Mouse (Mus musculus): ENCODE results near the gene Znrd1. TPM values are rescaled to one million over a fixed set of nuclear protein-coding genes. Genes with fewer than 3 reads are reported as not detected.

Znrd1 gene
- polyA plus RNA-seq, 1 experiment from 2014 or later = 19.3 TPM

DNA sequence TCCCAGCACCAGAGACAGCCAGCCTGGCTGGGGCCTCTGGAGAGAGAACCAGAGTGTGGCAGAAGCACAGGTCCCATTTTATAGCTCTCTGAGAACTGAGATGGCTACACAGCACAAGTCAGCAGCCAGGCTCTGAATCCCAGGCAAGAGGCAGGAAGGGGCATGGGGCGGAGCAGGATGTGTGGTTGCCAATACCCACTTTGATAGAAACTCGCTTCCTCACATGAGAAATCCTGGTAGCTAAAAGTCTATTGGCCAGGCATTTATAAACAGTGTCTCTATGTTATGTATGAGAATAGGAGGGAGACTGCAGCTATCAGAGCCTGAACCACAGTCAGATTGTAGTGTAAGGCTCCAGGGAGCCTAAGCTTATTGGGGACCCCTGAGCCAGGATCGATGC is 14.4 kb upstream of the Znrd1 start:
- DNase-seq = no peak
- 51% methylated on average over 3 of the region's 3 CpGs for WGBS (ENCODE audit: insufficient replicate concordance)
- no peak for ATAC-seq
- Histone ChIP-seq H3K4me3 (ENCODE audit: low read depth, low read length) (no peak overlapping the region), H3K27ac (ENCODE audit: low read depth) (no peak overlapping the region), H3K9ac (replicated peaks) (no peak overlapping the region), H3K4me2 (ENCODE audit: low read depth, low read length) (no peak overlapping the region), H3K4me1 (ENCODE audit: insufficient read depth) (0 out of 2 replicates have a peak, but pooled peaks cover 3% of the 10 kb centered on the region), H3K9me3 (ENCODE audit: low read length) (no peaks in the 10 kb centered on the region), H3K36me3 (replicated peaks; ENCODE audit: insufficient read depth, low read length) (no peaks in the 10 kb centered on the region), H3K27me3 (ENCODE audit: insufficient read depth, low read length) (no peaks in the 10 kb centered on the region)
- TF ChIP-seq EP300 (IDR thresholded peaks at IDR 0.05; ENCODE audit: low read depth) = no peak
- no peak for TF ChIP-seq CTCF (IDR thresholded peaks at IDR 0.05; ENCODE audit: low read depth)

DNA sequence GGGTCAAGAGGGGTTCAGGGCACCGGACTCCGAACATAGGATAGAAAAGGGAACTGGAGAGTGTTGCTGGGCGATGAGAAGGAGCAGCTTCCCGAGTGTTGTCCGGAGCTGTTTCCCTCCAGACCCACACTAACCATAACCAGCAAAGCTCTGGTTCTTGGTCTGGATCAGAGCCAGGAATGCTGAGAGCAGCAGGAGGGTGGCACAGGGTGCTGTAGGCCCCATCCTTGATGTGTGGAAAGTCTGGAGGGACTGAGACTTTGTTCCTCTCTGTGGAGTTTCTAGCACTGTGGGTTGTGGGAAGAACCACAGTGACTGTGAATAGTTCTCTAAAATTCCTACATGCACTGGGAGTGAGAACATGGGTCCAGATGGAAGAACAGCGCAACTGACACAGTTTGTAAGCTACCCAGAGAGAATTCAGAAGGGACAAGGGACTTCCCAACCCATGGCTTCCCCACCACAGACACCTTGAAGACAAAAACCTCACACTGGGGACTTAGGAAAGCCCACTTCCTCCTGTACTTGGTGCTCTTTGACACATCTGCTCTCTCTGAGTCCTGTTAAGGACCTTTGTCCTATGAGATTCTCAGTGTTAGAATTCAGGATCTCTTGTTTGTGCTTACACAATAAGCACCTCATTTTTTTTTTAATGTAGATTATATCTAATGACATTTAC is 13.0 kb upstream of the Znrd1 start:
- H3K27ac ChIP-seq (ENCODE audit: low read depth) = no peak overlapping the region
- DNase-seq = no peak
- TF ChIP-seq CTCF (IDR thresholded peaks at IDR 0.05; ENCODE audit: low read depth) = no peak
- TF ChIP-seq EP300 (IDR thresholded peaks at IDR 0.05; ENCODE audit: low read depth) = no peak
- no peaks in the 10 kb centered on the region for H3K36me3 ChIP-seq (replicated peaks; ENCODE audit: insufficient read depth, low read length)
- H3K4me1 ChIP-seq (ENCODE audit: insufficient read depth) = 0 out of 2 replicates have a peak, but pooled peaks cover 3% of the 10 kb centered on the region
- H3K4me2 ChIP-seq (ENCODE audit: low read depth, low read length) = no peak overlapping the region
- 67% methylated on average over 6 of the region's 6 CpGs for WGBS (ENCODE audit: insufficient replicate concordance)
- H3K9ac ChIP-seq (replicated peaks) = no peak overlapping the region
- H3K9me3 ChIP-seq (ENCODE audit: low read length) = no peaks in the 10 kb centered on the region
- no peak for ATAC-seq
- H3K4me3 ChIP-seq (ENCODE audit: low read depth, low read length) = no peak overlapping the region
- H3K27me3 ChIP-seq (ENCODE audit: insufficient read depth, low read length) = no peaks in the 10 kb centered on the region

DNA sequence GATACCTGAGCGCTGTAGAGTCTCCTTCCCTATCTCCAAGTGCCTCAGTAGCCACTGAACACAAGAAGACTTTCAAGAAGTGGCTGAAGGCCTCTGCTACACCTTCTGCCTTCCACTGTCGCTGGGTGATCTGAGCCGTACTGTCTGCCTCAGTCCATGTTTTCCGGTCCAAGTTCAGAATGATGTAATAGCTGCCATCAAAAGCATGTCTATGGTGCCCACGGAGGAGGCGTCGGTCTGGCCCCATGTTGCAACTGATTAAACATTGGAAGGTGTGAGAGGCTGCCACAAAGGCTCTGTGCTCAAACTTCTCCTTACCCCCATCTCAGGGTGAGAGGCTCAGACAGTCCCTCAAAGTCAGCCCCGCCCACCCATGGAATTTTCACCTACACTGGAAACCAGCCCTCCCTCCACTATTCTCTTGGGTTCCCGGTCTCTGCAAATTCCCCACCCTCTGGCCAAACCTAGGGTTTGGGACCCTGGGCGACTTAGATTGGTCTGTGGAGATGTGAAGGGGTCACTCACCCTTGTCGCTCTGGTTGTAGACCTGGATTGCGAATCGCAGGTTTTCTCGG is 12.0 kb upstream of the Znrd1 start:
- TF ChIP-seq CTCF (IDR thresholded peaks at IDR 0.05; ENCODE audit: low read depth) (no peak), EP300 (IDR thresholded peaks at IDR 0.05; ENCODE audit: low read depth) (no peak)
- Histone ChIP-seq H3K27ac (ENCODE audit: low read depth) (no peak overlapping the region; the same call in 1 of the 2 replicates), H3K4me3 (ENCODE audit: low read depth, low read length) (no peak overlapping the region), H3K4me1 (ENCODE audit: insufficient read depth) (0 out of 2 replicates have a peak, but pooled peaks cover 3% of the 10 kb centered on the region), H3K36me3 (replicated peaks; ENCODE audit: insufficient read depth, low read length) (no peaks in the 10 kb centered on the region), H3K27me3 (ENCODE audit: insufficient read depth, low read length) (no peaks in the 10 kb centered on the region), H3K9ac (replicated peaks) (no peak overlapping the region), H3K4me2 (ENCODE audit: low read depth, low read length) (no peak overlapping the region), H3K9me3 (ENCODE audit: low read length) (no peaks in the 10 kb centered on the region)
- ATAC-seq (peak; percentile 85), DNase-seq (peak; percentile 21)
- WGBS (ENCODE audit: insufficient replicate concordance) = 65% methylated on average over 14 of the region's 14 CpGs

DNA sequence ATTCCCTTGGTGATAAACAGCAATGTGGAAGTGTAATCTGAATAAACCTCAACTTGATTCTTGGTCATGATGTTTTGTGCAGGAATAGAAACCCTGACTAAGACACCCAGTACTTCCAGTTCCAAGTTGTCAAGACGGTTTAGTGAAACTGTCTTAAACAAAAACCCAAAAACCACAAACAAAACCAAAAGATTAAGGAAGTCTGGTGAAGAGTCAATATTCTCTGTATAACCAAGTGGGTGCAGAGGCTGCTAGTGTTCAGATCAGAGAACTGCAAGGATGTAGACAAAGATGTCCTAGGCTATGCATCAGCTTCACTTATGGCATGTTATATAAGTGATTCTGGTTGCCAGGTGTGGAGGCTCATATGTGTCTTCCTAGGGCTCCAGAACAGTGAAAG is 8.5 kb upstream of the Znrd1 start:
- DNase-seq (no peak), ATAC-seq (no peak)
- WGBS (ENCODE audit: insufficient replicate concordance) = 43% methylated on average over 1 of the region's 1 CpGs
- no peak for TF ChIP-seq CTCF (IDR thresholded peaks at IDR 0.05; ENCODE audit: low read depth)
- no peaks in the 10 kb centered on the region for H3K27me3 ChIP-seq (ENCODE audit: insufficient read depth, low read length)
- no peak overlapping the region for H3K9ac ChIP-seq (replicated peaks)
- H3K36me3 ChIP-seq (replicated peaks; ENCODE audit: insufficient read depth, low read length) = no peaks in the 10 kb centered on the region; the same call in 1 of the 2 replicates
- H3K27ac ChIP-seq (ENCODE audit: low read depth) = no peak overlapping the region
- H3K4me3 ChIP-seq (ENCODE audit: low read depth, low read length) = no peak overlapping the region
- no peak overlapping the region for H3K4me2 ChIP-seq (ENCODE audit: low read depth, low read length)
- no peaks in the 10 kb centered on the region for H3K9me3 ChIP-seq (ENCODE audit: low read length)
- H3K4me1 ChIP-seq (ENCODE audit: insufficient read depth) = 0 out of 2 replicates have a peak, but pooled peaks cover 3% of the 10 kb centered on the region

DNA sequence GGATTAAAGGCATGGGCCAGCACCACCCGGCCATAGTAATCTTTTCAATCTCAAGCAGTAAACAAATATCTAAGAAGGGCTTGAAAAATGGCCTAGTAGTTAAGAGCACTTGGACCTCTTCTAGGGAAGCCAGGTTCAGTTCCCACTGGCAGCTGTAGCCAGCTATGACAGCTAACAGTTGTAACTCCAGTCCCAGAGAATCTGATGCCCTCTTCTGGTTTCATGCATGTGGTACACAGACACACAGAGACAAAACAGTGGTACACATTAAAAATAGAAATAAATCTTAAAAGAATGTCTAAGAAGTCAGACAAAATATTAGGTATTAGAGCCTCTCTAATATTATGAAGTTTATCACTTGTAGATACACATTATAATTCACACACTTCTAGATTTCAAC is 2.8 kb upstream of the Znrd1 start:
- Histone ChIP-seq H3K36me3 (replicated peaks; ENCODE audit: insufficient read depth, low read length) (peaks cover 5% of the 10 kb centered on the region; the same call in 1 of the 2 replicates), H3K4me3 (ENCODE audit: low read depth, low read length) (no peak overlapping the region), H3K9me3 (ENCODE audit: low read length) (no peaks in the 10 kb centered on the region), H3K27me3 (ENCODE audit: insufficient read depth, low read length) (no peaks in the 10 kb centered on the region), H3K27ac (ENCODE audit: low read depth) (no peak overlapping the region), H3K4me1 (ENCODE audit: insufficient read depth) (peaks cover 13% of the 10 kb centered on the region), H3K9ac (replicated peaks) (no peak overlapping the region), H3K4me2 (ENCODE audit: low read depth, low read length) (no peak overlapping the region)
- 54% methylated on average over 1 of the region's 1 CpGs for WGBS (ENCODE audit: insufficient replicate concordance)
- no peak for TF ChIP-seq EP300 (IDR thresholded peaks at IDR 0.05; ENCODE audit: low read depth)
- TF ChIP-seq CTCF (IDR thresholded peaks at IDR 0.05; ENCODE audit: low read depth) = 0 out of 2 replicates have a peak, but pooled peaks have one; percentile 11
- ATAC-seq = no peak
- DNase-seq = no peak

DNA sequence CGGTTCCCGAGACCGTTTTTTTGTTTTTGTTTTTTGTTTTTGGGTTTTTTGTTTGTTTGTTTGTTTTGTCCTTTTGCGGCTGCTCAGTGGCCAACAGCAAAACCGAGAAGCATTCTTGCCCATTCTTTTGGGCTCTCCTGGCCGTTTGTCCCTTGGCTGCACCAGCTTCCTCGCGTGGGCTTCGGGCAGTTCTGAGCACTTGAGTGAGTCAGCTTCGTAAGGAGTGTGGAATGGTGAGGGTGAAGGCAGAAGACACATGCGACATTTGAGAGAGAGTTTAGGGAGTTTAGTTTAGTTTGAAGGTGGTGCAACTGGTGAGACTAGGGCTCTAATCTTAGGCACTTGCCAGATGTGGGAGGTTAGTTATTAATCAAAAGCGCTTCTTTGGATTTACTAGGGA is 525 bp upstream of the Znrd1 start:
- peak overlapping the region; percentile 59 for H3K4me3 ChIP-seq (ENCODE audit: low read depth, low read length)
- WGBS (ENCODE audit: insufficient replicate concordance) = 16% methylated on average over 12 of the region's 12 CpGs
- no peaks in the 10 kb centered on the region for H3K9me3 ChIP-seq (ENCODE audit: low read length)
- peak overlapping the region; percentile 68 for H3K9ac ChIP-seq (replicated peaks)
- H3K27ac ChIP-seq (ENCODE audit: low read depth) = peak overlapping the region; percentile 76
- H3K27me3 ChIP-seq (ENCODE audit: insufficient read depth, low read length) = no peaks in the 10 kb centered on the region
- DNase-seq (no peak), ATAC-seq (no peak)
- peaks cover 13% of the 10 kb centered on the region for H3K4me1 ChIP-seq (ENCODE audit: insufficient read depth)
- TF ChIP-seq EP300 (IDR thresholded peaks at IDR 0.05; ENCODE audit: low read depth) = no peak
- TF ChIP-seq CTCF (IDR thresholded peaks at IDR 0.05; ENCODE audit: low read depth) = no peak
- peak overlapping the region; percentile 78 for H3K4me2 ChIP-seq (ENCODE audit: low read depth, low read length)
- H3K36me3 ChIP-seq (replicated peaks; ENCODE audit: insufficient read depth, low read length) = 0 out of 2 replicates have a peak, but pooled peaks cover 7% of the 10 kb centered on the region

All from liver, postnatal 0 days (tissue).